Mouse (Mus musculus): ENCODE measurements around the gene Gm9821.

The Gm9821 gene

GRCm38 (mm10) chr2:91973416-91974135 is 28.1 kb downstream of the Gm9821 start:
- DNase-seq = no peak

GRCm38 (mm10) chr2:91975581-91976541 is 30.4 kb downstream of the Gm9821 start, which contains the start of gene Dgkz:
Dgkz (minus strand) TSS chr2:91975864.
- no peak for DNase-seq

GRCm38 (mm10) chr2:91977960-91978359 is 32.5 kb downstream of the Gm9821 start:
- no peak for DNase-seq

GRCm38 (mm10) chr2:91978547-91978946 is 33.0 kb downstream of the Gm9821 start:
- no peak for DNase-seq

GRCm38 (mm10) chr2:91980245-91980644 is 34.7 kb downstream of the Gm9821 start:
- no peak for DNase-seq

GRCm38 (mm10) chr2:91980830-91981229 is 35.3 kb downstream of the Gm9821 start:
- no peak for DNase-seq

GRCm38 (mm10) chr2:91984439-91984838 is 38.9 kb downstream of the Gm9821 start:
- no peak for DNase-seq

GRCm38 (mm10) chr2:91984906-91985525 is 39.5 kb downstream of the Gm9821 start:
- DNase-seq = no peak

GRCm38 (mm10) chr2:91986071-91986470 is 40.6 kb downstream of the Gm9821 start:
- no peak for DNase-seq

GRCm38 (mm10) chr2:91987542-91987941 is 42.0 kb downstream of the Gm9821 start:
- peak; percentile 91 for DNase-seq

GRCm38 (mm10) chr2:91989750-91990149 is 44.2 kb downstream of the Gm9821 start:
- no peak for DNase-seq

GRCm38 (mm10) chr2:91993409-91993808 is 47.9 kb downstream of the Gm9821 start:
- no peak for DNase-seq

- DNase-seq = no peak
Observed at GRCm38 (mm10) chr2:91996006-91996405, 50.5 kb downstream of the Gm9821 start.

Data from cerebellum, adult 8-10 months (tissue).